In genomic region chr5:74305533-74306189, GRCm38 (mm10) we compare ENCODE assay signal across 17 mouse cellular contexts.
DNase-seq lines count a peak whose midpoint lies in the region; ATAC-seq and TF ChIP-seq lines count a peak whose summit lies in the region.
"Had no signal": no experiment of that assay in that cellular context is flagged by ENCODE, and none has a peak within 500 bp of the region (broad histone marks: within the 10 kb centered on the region; RNA-seq: fewer than 3 reads in every experiment).

No protein-coding gene starts in this region.

- WGBS in heart, embryonic 13.5 days = 61% methylated on average over 4 of the region's 4 CpGs
- 53% methylated on average over 4 of the region's 4 CpGs for WGBS in lung, embryonic 14.5 days
- WGBS in limb, embryonic 10.5 days = 56% methylated on average over 4 of the region's 4 CpGs
- 50% methylated on average over 4 of the region's 4 CpGs for WGBS in stomach, embryonic 15.5 days
- WGBS in midbrain, postnatal 0 days = 78% methylated on average over 4 of the region's 4 CpGs

- no peaks in the 10 kb centered on the region for H3K27me3 ChIP-seq in heart, embryonic 13.5 days (replicated peaks)
- H3K27me3 ChIP-seq in lung, embryonic 14.5 days (ENCODE audit: insufficient read depth, low read length) = no peaks in the 10 kb centered on the region
- H3K27me3 ChIP-seq in limb, embryonic 10.5 days (ENCODE audit: low read depth, poor library complexity, severe bottlenecking) = no peaks in the 10 kb centered on the region
- no peaks in the 10 kb centered on the region for H3K27me3 ChIP-seq in stomach, embryonic 15.5 days (replicated peaks)
- no peaks in the 10 kb centered on the region for H3K27me3 ChIP-seq in midbrain, postnatal 0 days (ENCODE audit: insufficient read depth, low read length)
- H3K27me3 ChIP-seq: liver, embryonic 12.5 days; neural tube, embryonic 15.5 days had no signal

- intact Hi-C loops in heart, postnatal 36 days (cut with DNase I) = no loop called here

- H3K9ac ChIP-seq in heart, embryonic 13.5 days = no peak overlapping the region
- H3K9ac ChIP-seq in lung, embryonic 14.5 days = no peak overlapping the region
- H3K9ac ChIP-seq in stomach, embryonic 15.5 days = no peak overlapping the region
- no peak overlapping the region for H3K9ac ChIP-seq in midbrain, postnatal 0 days (replicated peaks; ENCODE audit: low read length, poor library complexity, severe bottlenecking)
- H3K9ac ChIP-seq: liver, embryonic 12.5 days; neural tube, embryonic 15.5 days had no signal

- no peak for ATAC-seq in heart, embryonic 13.5 days (ENCODE audit: extremely low read depth, insufficient number of reproducible peaks, low FRiP score, low TSS enrichment)
- ATAC-seq in lung, embryonic 14.5 days (ENCODE audit: insufficient read depth) = no peak
- no peak for ATAC-seq in stomach, embryonic 15.5 days (ENCODE audit: insufficient read depth, low FRiP score, low read depth)
- no peak for ATAC-seq in midbrain, postnatal 0 days (ENCODE audit: low FRiP score)
- ATAC-seq: forebrain, embryonic 14.5 days; hindbrain, postnatal 0 days; liver, embryonic 12.5 days had no signal

- H3K4me2 ChIP-seq in heart, embryonic 13.5 days = no peak overlapping the region
- H3K4me2 ChIP-seq in lung, embryonic 14.5 days = no peak overlapping the region
- H3K4me2 ChIP-seq in stomach, embryonic 15.5 days = no peak overlapping the region
- no peak overlapping the region for H3K4me2 ChIP-seq in midbrain, postnatal 0 days (ENCODE audit: low read depth, low read length, poor library complexity, severe bottlenecking)
- H3K4me2 ChIP-seq: liver, embryonic 12.5 days; midbrain, embryonic 11.5 days; neural tube, embryonic 15.5 days had no signal

- H3K4me3 ChIP-seq in heart, embryonic 13.5 days = no peak overlapping the region
- H3K4me3 ChIP-seq in lung, embryonic 14.5 days (ENCODE audit: low read depth, low read length) = no peak overlapping the region
- no peak overlapping the region for H3K4me3 ChIP-seq in limb, embryonic 10.5 days
- H3K4me3 ChIP-seq in stomach, embryonic 15.5 days (replicated peaks) = no peak overlapping the region
- no peak overlapping the region for H3K4me3 ChIP-seq in midbrain, postnatal 0 days (ENCODE audit: low read depth, low read length)
- H3K4me3 ChIP-seq: liver, embryonic 12.5 days; neural tube, embryonic 15.5 days had no signal

- H3K36me3 ChIP-seq in heart, embryonic 13.5 days = no peaks in the 10 kb centered on the region
- no peaks in the 10 kb centered on the region for H3K36me3 ChIP-seq in lung, embryonic 14.5 days (ENCODE audit: insufficient read depth)
- no peaks in the 10 kb centered on the region for H3K36me3 ChIP-seq in limb, embryonic 10.5 days
- H3K36me3 ChIP-seq in stomach, embryonic 15.5 days = no peaks in the 10 kb centered on the region
- H3K36me3 ChIP-seq in midbrain, postnatal 0 days (ENCODE audit: insufficient read depth, low read length) = no peaks in the 10 kb centered on the region
- H3K36me3 ChIP-seq: G1E; liver, embryonic 12.5 days; neural tube, embryonic 15.5 days had no signal

- no peaks in the 10 kb centered on the region for H3K9me3 ChIP-seq in heart, embryonic 13.5 days
- no peaks in the 10 kb centered on the region for H3K9me3 ChIP-seq in lung, embryonic 14.5 days (ENCODE audit: low read depth, low read length)
- no peaks in the 10 kb centered on the region for H3K9me3 ChIP-seq in limb, embryonic 10.5 days (replicated peaks)
- H3K9me3 ChIP-seq in stomach, embryonic 15.5 days = no peaks in the 10 kb centered on the region
- H3K9me3 ChIP-seq in midbrain, postnatal 0 days (ENCODE audit: low read length) = no peaks in the 10 kb centered on the region
- H3K9me3 ChIP-seq: liver, embryonic 12.5 days; neural tube, embryonic 15.5 days had no signal

- H3K4me1 ChIP-seq in heart, embryonic 13.5 days = peaks cover 37% of the 10 kb centered on the region
- peaks cover 23% of the 10 kb centered on the region for H3K4me1 ChIP-seq in lung, embryonic 14.5 days (ENCODE audit: insufficient read depth)
- H3K4me1 ChIP-seq in limb, embryonic 10.5 days = peaks cover 38% of the 10 kb centered on the region
- H3K4me1 ChIP-seq in stomach, embryonic 15.5 days = 0 out of 2 replicates have a peak, but pooled peaks cover 2% of the 10 kb centered on the region
- H3K4me1 ChIP-seq in midbrain, postnatal 0 days (ENCODE audit: insufficient read depth, low read length) = no peaks in the 10 kb centered on the region
- H3K4me1 ChIP-seq: liver, embryonic 12.5 days; neural tube, embryonic 15.5 days had no signal

- TF ChIP-seq CTCF in lung, embryonic 14.5 days (IDR thresholded peaks at IDR 0.05; ENCODE audit: low read depth) = no peak
- TF ChIP-seq CTCF in midbrain, postnatal 0 days (IDR thresholded peaks at IDR 0.05) = no peak

- no peak for DNase-seq in heart, postnatal 36 days
- no peak for DNase-seq in lung, embryonic 14.5 days
- no peak for DNase-seq in lung, postnatal 10 days
- DNase-seq in limb, embryonic 10.5 days (ENCODE audit: low spot score) = no peak
- no peak for DNase-seq in midbrain, postnatal 0 days (ENCODE audit: low spot score)
- DNase-seq in spleen, adult 18-20 months = no peak
- DNase-seq: cerebellum, adult 18-20 months; right cerebral cortex, postnatal 4 days; thymus, postnatal 25 days had no signal

- H3K27ac ChIP-seq in heart, embryonic 13.5 days (replicated peaks) = 0 out of 2 replicates have a peak overlapping the region, but pooled peaks have one; percentile 12
- H3K27ac ChIP-seq in lung, embryonic 14.5 days (ENCODE audit: low read depth) = peak overlapping the region; percentile 5; the same call in 1 of the 2 replicates
- peak overlapping the region; percentile 69 for H3K27ac ChIP-seq in limb, embryonic 10.5 days
- H3K27ac ChIP-seq in stomach, embryonic 15.5 days = peak overlapping the region; percentile 64
- H3K27ac ChIP-seq in midbrain, postnatal 0 days (ENCODE audit: low read depth, low read length) = no peak overlapping the region
- H3K27ac ChIP-seq: hindbrain, postnatal 0 days; liver, embryonic 12.5 days had no signal
